Mouse (Mus musculus) erythroblast, embryonic 14.5 days (primary cell): ENCODE measurements at regions not wholly inside any gene's neighbourhood (a gene's known extent, or its start where the extent isn't known, plus 50 kb on each side); places are given as distances from the start of the nearest gene placed in this dataset.

Experiments
- H3K27me3 ChIP-seq: 2 replicates; pipeline ENCODE4 v1.6.1; 2012; ENCODE audit warnings: inconsistent platforms; ENCODE audit not compliant: control insufficient read depth
- H3K36me3 ChIP-seq: 2 replicates; pipeline ENCODE4 v1.6.1; 2012; ENCODE audit warnings: mild to moderate bottlenecking, inconsistent platforms; ENCODE audit not compliant: control insufficient read depth
- H3K4me1 ChIP-seq: 2 replicates; pipeline ENCODE4 v1.6.1; 2012; ENCODE audit warnings: inconsistent platforms; ENCODE audit not compliant: control insufficient read depth
- H3K4me3 ChIP-seq: replicated peaks from 2 replicates; pipeline ENCODE3; 2012; ENCODE audit warnings: moderate library complexity, mild to moderate bottlenecking, inconsistent platforms
- H3K9me3 ChIP-seq: 2 replicates; pipeline ENCODE4 v1.6.1; 2012; ENCODE audit warnings: low read length, inconsistent platforms, mixed read lengths; ENCODE audit not compliant: control insufficient read depth
- GATA1 ChIP-seq: IDR thresholded peaks from 2 replicates; pipeline ENCODE4 v1.6.1; 2012; ENCODE audit warnings: low read length, inconsistent platforms, mixed read lengths
- TAL1 ChIP-seq: IDR thresholded peaks from 3 replicates; pipeline ENCODE4 v1.6.1; 2012; ENCODE audit warnings: low read length, inconsistent platforms, mixed read lengths

DNA sequence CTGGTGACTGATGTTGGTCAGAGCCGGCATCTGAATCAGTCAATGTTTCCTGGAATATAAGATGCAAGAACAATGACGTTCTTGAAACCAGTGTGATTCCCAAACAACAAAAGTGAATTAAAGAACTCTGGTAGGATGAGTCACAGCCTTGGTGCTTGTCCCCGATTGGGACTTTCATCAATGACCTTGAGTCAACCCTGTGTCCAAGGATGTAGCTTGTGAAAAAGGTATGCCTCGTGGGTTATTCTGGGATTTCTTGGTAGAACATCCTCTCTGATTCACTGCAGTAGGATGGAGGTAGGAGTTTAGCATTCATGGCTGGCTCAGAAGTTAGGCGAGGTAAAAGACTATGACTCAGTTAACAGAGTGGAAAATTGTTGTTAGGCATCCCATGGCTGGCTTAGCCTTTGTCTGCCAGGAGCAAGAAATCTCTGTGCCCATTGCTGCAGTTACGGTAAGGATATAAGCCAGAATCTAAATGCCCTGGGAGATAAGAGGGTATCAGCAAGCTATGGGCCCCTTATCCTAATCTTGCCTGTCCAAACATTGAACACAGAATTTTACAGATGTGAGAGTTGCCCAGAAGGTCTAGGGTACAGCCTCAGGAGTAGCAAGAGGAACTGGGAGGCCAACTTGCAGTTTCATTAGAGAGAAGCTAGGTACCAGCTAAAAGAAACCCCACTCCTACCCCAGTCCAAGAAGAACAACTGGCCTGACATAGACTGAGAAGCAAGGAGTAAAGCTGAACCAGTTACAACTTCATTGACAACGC is 55.9 kb upstream of the Ralgps2 start:
- H3K4me3 ChIP-seq = no peak overlapping the region
- no peak for TF ChIP-seq GATA1
- no peak for TF ChIP-seq TAL1
- no peaks in the 10 kb centered on the region for H3K9me3 ChIP-seq
- no peaks in the 10 kb centered on the region for H3K36me3 ChIP-seq
- H3K27me3 ChIP-seq = peaks cover 5% of the 10 kb centered on the region; the same call in 1 of the 2 replicates
- H3K4me1 ChIP-seq = peaks cover 38% of the 10 kb centered on the region

DNA sequence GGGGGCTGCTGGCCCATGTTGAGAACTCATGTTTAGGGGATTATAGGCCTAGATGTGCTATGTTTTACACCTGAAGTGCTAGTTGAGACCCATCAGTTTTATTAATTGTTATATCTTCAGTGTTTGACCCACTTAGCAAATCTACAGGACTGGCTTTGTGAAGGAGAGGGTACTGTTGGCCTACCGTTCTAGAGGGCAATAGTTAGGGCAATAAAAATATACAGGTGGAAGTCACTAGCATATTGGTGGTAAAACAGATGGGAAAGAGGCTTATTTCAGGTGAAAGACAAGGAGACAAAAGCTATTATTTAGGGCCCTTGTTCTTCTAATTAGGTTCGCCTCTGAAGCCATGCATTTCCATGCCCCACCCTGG is 55.2 kb upstream of the Ralgps2 start:
- TF ChIP-seq TAL1 (no peak), GATA1 (no peak)
- H3K4me1 ChIP-seq = peaks cover 44% of the 10 kb centered on the region
- no peaks in the 10 kb centered on the region for H3K27me3 ChIP-seq
- H3K9me3 ChIP-seq = no peaks in the 10 kb centered on the region
- H3K36me3 ChIP-seq = no peaks in the 10 kb centered on the region
- H3K4me3 ChIP-seq = no peak overlapping the region

DNA sequence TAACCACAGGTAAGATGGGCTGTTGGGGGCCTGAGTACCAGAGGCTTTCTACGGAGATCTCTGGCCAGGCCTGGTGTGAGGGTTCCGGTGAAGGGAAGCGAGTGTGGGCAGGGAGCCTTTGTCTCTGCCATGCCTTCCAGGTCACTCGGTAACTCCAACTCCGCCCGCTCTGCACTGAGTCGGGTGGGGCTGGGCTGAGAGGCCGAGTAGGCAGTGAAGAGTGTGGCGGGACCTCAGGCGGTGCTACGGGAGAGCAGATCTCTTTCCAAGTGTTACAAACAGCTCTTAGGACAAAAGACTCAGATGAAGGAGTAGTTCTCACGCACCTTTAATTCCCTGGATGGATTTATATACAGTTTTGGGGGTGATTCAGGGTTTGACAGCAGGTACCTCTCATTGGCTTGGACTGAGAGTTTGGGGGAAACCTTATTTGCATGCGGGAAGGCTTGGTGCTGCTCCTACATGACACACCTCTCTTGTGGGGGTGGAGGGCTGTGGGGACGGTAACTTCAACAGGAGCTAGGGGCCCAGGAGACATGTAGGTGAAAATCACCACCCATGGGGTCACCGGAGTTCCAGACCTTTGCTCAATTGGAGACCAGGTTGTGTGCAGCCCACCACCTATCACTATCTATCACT is 54.7 kb upstream of the Ralgps2 start:
- Histone ChIP-seq H3K36me3 (no peaks in the 10 kb centered on the region), H3K27me3 (no peaks in the 10 kb centered on the region), H3K4me1 (peaks cover 49% of the 10 kb centered on the region), H3K9me3 (no peaks in the 10 kb centered on the region), H3K4me3 (no peak overlapping the region)
- TF ChIP-seq TAL1 = no peak
- no peak for TF ChIP-seq GATA1

DNA sequence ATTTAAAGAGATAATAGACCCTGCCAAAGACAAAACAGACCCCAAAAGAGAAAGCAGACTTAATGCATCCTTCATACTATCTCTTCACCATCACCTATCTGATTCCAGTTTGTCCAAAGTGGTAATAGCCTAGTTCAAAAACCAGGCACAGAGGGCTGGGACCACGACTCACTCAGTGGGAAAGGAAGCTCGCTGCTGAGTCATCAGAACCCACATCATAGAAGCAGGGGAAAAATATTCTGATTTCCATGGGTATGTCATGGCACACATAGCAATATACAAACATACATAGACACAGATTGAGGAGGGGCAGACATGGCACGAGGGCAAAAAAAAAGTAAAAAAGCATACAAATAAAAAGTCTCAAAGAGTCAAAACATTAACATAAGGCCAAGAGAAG is 53.7 kb upstream of the Ralgps2 start:
- Histone ChIP-seq H3K36me3 (no peaks in the 10 kb centered on the region), H3K27me3 (no peaks in the 10 kb centered on the region), H3K4me1 (peaks cover 60% of the 10 kb centered on the region), H3K9me3 (no peaks in the 10 kb centered on the region), H3K4me3 (no peak overlapping the region)
- no peak for TF ChIP-seq GATA1
- TF ChIP-seq TAL1 = no peak

DNA sequence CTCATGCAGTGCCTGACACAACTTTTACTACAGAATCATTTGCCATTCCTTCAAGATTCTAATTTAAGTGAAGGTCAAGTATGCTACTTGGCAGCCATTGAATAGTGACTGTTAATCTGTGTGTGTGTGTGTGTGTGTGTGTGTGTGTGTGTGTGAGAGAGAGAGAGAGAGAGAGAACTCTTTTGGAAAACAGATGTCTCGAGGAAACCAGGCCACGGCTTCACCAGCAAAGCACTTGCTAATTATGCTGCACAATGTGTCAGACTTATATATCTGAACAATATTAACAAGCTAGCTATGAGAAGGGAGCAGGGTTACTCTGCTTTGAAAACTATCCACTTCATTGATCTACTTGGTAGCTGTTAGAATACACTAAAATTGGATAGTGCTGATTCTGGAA is 53.1 kb upstream of the Ralgps2 start:
- Histone ChIP-seq H3K4me1 (peaks cover 63% of the 10 kb centered on the region), H3K27me3 (no peaks in the 10 kb centered on the region), H3K9me3 (no peaks in the 10 kb centered on the region), H3K4me3 (no peak overlapping the region), H3K36me3 (no peaks in the 10 kb centered on the region)
- no peak for TF ChIP-seq TAL1
- TF ChIP-seq GATA1 = no peak

DNA sequence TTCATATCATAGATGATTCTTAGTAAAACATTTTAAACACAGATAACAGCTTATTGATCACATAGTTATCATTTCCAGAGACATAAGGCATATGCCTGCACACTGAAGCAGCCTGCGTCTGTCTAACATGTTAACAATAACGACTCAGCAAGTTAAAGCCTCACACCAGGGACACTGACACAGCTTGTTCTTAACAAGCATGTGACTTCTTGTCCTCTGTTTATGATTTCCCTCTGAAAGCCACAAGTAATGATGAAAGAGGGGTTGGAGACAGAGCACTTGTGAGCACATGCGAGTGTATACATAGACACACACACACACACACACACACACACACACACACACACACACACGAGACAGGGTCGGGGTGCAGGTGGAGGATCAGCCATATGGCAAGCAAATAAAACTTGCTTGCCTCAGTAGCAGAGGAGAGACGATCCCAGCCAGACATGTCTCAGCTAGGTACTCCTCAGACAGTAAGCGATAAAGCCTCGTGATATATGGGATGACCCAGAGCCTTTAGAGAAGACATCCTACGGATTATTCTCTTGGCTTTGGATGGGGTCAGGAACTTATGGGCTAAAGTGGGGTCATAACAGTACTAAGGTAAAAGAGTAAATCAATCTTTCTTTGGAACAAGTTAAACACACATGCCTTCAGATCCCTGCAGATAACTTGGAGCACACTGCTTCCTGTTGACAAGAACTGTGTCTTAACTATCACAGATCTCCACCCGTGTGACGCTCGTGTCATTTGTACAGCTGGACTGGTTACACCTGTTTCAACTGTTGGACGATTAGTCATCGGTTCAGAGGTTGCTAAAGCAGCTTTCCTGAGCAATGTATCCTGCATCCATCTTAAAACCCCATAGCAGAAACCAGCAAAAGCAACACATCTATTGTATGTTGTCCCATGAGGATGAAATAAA is 51.4 kb upstream of the Ralgps2 start:
- H3K36me3 ChIP-seq = no peaks in the 10 kb centered on the region
- H3K4me1 ChIP-seq = peaks cover 77% of the 10 kb centered on the region
- no peaks in the 10 kb centered on the region for H3K9me3 ChIP-seq
- TF ChIP-seq TAL1 (no peak), GATA1 (peak; percentile 43; the same call in 1 of the 2 replicates)
- H3K4me3 ChIP-seq = no peak overlapping the region
- no peaks in the 10 kb centered on the region for H3K27me3 ChIP-seq

DNA sequence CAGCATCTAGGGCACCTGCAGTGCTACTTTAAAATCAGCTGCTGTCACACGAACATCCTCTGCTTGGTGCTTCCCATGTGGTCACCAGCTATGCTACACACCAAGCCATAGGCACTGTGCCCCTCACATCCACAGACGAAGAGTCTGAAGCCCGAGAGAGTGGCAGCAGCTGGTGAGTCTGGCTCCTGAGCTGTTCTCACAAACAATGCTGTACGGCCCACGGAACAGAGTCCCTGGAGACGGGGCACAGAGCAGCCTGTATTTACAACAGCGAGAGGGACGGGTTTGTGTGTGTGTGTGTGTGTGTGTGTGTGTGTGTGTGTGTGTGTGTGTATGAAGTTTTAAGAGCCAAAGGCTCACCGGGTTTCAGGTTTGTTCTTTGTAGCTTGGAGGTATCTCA is 50.7 kb upstream of the Ralgps2 start:
- Histone ChIP-seq H3K4me3 (no peak overlapping the region), H3K27me3 (no peaks in the 10 kb centered on the region), H3K4me1 (peaks cover 77% of the 10 kb centered on the region), H3K9me3 (no peaks in the 10 kb centered on the region), H3K36me3 (no peaks in the 10 kb centered on the region)
- TF ChIP-seq GATA1 = no peak
- no peak for TF ChIP-seq TAL1

DNA sequence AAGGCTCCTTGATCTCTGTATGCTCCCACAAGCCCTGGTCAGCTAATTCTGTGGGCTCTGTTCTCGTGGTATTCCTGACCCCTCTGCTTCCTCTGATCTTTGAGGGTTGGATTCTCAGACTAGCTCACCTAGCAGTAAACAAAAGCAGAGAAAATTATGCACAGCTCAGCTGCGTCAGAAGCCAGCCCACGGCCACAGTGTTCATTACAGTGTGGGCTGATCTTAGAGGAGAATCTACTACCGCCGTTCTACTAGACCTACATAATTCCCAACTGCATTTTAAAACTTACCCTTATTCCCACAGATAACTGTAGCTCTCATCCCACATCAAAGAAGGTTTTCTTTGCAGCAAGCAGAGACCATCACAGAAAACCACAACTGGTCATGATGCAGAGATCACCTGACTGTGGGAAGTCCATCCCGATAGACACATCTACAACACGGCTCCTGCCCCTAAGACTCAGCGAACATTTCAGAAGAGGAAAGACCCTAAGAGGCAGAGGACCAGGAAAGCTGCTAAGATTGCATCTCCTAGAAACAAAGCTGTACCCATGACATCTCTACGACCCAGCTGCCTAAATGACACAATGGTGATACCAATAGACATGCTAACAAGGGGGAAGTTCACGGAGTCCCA is 49.8 kb upstream of the Ralgps2 start:
- Histone ChIP-seq H3K9me3 (no peaks in the 10 kb centered on the region), H3K4me3 (no peak overlapping the region), H3K4me1 (peaks cover 81% of the 10 kb centered on the region), H3K36me3 (no peaks in the 10 kb centered on the region), H3K27me3 (no peaks in the 10 kb centered on the region)
- TF ChIP-seq TAL1 (no peak), GATA1 (no peak)
